Mouse (Mus musculus): ENCODE results near the gene Cox10.
A peak's percentile ranks its signal among the peaks of the same experiment; 100 is the strongest.
"Not testable (repeated sequence)": the region's sequence is repeated elsewhere in the genome, so short reads cannot be mapped to it uniquely, and the experiment has no call there.

The Cox10 gene

DNA sequence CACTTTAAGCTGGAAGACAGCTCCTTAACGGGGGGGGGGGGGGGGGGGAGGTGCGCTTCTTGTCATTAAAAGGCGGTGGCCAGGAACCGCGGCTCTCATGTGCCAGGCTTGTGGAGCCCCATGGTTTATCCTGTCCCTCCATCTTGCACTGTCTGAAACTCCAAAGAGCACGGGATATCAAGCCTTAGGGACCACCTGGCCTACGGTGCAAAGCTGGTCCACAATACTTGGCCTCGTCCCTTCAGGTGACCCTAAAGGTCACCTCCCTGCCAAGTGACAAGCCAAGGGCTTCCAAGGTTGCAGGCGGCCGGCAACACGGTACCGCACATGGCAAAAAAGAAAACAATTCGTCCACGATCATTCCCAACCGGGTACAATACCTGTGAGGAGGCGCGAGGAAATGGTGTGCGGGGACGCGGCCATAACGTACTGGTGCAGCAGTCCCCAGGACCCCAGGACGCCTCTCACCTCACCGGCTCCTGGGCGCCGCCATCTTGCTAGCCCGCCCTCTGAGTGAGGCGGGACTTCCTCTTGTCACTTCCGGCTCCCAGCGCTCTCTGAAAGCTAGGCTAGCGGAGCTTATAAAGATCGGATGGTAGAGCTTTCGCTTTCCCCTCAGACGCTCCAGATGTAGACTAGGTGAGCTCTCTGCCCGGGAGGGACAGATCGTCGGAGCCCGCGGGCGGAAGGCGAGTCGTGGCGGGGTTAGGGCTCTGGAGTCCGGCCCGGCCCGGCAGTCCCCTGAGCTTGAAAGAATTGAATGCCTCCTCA, at the start of gene Cox10:
TSS of gene Cox10 (minus strand) at position 513 of the 771 bp plus-strand sequence.
- DNase-seq (ENCODE audit: low read depth, low spot score), result peak; percentile 77

DNA sequence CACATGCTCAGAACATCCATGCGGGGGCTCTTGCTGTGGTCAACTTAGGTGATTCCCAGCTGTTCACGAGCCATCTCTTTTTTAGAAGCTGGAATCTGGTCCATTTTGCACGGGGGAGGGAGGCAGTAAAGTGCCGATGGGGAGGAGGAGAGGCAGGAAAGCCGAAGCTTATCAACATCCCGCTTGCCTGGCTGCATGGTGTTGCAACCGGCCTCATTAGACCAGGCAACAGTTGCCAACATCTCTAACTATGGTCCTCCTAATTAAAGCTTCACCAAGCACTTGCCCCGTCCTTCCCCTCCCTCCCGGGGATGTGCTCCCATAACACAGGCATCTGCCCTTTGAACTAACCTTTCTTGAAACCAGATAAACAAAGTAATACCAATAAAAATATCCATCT, 48.7 kb upstream of the Cox10 start:
- DNase-seq (ENCODE audit: low read depth, low spot score), result no peak

DNA sequence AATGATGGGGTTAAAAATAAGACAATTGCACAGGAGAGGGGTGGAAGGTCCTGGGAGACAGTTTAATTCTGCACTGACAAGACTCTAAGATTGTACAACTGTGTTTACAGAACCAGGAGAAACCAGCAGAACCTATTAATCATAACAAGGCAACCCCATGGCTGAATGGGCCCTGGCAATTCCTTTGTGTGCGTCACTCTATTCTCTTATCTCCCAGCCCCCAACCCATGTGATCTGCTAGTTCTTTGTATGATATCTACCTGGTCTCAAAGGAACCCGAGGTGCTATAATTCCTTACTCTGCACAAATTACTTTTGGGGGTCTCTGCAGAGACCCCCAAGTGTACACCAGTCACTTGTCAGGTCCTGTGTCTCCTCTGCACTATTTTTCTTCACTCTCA, 46.2 kb upstream of the Cox10 start:
- no peak for DNase-seq (ENCODE audit: low read depth, low spot score)

DNA sequence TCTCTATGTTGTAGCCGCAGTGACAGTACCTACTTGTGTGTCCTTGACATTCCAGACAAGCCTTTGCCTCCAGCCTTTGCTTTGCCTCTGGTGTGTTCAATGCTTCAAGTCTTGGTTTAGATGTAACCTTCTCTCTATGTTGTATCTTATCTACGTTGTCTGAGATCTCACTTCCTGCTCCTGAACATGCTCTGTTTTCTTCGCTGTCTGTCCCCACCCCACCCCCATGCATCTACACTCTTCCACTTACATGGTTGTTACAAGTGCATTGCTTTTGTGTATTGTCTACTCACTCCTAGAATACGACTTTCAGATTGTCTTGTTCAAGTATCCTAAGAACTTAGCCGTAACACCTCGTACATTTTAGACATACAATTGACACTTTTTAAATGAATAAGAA, 43.9 kb upstream of the Cox10 start:
- not testable (repeated sequence) for DNase-seq (ENCODE audit: low read depth, low spot score)

DNA sequence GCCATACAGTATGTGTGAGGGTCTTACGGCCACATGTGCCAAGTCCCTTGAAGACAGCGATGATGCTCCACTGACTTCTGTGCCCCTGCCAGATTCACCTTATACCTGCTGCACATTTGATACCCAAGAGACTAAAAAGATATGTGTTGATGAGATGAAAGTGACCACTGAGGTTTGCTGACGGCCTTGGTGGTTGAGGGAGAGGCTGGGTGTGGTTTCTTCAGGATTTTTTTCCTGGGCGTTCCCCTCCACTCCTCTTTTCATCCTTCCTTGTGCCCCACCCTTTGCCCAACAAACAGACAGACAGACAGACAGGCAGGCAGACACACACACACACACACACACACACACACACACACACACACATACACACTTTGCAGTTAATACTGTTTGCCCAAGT, 37.4 kb upstream of the Cox10 start:
- DNase-seq (ENCODE audit: low read depth, low spot score), result no peak

DNA sequence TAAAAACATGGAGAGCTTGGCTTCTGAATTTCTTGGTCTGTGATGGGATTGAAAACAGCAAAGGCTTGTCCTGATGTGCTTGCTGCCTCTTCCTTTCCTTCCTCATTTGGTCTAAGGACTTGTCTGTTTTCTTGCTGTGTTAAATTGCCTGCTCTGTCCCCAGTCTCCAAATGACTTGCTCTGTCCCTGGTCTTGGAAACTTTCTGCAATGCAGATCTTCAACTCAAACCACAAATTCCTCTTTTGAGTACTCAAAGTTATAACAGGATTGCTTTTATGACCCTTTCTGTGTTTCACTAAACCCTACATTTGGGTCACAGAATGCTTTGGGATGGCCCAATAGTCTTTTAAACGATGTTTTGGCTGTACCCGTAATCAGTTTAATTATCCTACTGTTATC, 36.6 kb upstream of the Cox10 start:
- DNase-seq (ENCODE audit: low read depth, low spot score), result no peak

DNA sequence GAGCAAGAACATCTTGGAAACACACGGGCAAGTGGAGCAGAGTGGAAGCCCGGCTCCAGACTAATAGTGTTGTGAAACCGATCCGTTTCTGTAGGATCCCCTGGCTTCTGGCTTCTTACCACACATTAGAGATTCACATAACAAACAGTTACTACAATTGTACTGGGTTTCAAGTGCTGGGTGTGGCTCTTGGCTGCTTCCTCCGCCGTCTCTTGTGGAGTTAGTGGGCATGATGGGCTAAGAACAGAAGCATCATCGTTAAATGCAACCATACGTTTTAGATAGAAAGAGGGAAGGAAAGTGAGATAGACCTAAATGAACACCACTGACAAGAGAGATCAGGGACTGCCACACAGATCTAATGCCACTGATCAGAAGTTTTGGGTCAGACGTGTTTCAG, 35.8 kb upstream of the Cox10 start:
- DNase-seq (ENCODE audit: low read depth, low spot score), result no peak

DNA sequence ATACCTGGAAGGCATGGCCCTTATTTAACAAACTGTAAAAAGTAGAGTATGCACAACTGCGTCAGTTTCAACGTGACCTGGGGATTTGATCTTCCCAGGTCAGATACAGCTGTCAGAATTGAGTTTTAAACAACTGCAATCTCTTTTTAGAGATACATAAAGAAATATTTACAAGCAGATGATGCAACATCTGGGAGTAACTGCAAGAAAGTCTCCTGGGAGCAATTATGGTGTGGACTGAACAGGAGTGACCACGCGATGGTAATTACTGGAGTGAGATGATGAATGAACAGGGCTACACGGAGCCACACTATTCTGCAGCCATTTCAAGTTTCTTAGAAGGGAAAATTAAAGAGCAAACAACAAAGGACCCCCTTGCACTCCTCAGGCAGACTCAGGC, 20.8 kb upstream of the Cox10 start:
- DNase-seq (ENCODE audit: low read depth, low spot score), result no peak

DNA sequence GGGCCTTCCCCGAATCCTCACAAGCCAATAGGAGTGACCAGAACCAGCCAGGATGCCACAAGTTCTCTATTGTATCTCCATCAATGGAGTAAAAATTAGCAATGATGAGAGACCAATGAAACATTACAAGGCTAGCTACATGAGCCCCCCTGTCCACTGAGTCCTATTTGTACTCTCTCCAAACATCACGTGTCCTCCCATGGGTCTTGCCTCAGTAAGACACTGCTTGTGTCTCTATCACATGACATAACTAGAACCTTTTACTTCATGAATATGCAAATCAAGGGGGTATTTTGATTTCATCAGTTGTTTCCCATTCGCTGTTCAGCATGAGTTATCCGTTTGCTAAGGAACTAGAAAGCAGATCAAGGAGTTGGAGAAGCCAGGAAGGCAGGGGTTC, 13.8 kb upstream of the Cox10 start:
- no peak for DNase-seq (ENCODE audit: low read depth, low spot score)

DNA sequence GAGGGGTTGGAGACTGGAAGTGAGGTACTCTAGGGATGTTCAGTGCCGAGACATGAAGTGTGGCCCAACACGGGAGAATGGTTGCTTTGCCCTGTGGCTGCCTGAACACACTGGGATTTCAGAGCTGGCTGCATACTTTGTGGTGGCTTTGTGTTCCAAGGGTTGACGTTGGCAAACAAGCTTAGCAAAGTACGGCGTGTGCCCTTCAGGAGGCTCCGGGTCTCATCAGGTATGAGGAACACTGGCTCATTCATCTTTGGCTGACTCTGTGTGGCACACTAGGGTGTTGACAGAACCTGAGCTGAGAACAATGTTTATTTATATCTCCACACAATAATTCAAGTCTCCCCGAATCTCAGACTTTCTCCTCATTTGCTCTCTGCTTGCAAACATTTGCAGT, 11.9 kb upstream of the Cox10 start:
- no peak for DNase-seq (ENCODE audit: low read depth, low spot score)

DNA sequence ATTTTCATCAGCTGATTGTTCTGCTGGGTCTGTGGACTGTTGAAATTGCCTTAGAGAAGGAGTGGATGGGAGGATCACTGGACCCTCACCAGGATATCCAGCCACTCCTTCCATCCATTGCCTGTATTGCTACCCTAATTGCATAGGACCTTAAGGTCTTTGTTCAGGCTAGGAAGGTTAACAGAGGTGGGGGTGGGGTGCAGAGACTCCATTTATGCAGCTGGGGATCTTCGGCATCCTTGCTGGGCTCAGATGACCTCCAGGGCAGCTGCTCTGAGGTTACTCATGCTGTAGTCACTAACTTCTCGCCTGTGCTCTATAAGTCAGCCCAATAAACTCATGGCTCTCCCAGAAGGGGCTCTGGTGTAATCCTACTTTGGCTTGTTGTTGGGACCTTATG, 10.4 kb upstream of the Cox10 start:
- DNase-seq (ENCODE audit: low read depth, low spot score), result no peak

DNA sequence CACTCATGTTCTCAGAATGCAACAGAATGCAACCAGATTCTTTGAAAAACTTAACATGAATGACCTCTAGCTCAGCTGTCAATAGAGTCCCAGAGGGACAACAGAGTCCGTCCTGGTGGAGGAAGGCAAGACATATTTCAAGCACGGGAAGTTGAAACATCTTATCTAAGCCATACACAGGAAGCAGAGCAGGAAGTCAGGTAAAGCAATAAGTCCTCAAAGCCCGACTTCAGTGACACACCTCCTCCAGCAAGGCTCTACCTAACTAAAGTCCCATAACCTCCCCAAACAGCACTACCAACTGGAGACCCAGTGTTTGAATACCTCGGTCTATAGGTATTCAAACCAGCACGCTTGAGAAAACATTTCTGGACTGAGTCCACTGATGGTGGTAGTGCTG, 6.6 kb upstream of the Cox10 start:
- no peak for DNase-seq (ENCODE audit: low read depth, low spot score)

DNA sequence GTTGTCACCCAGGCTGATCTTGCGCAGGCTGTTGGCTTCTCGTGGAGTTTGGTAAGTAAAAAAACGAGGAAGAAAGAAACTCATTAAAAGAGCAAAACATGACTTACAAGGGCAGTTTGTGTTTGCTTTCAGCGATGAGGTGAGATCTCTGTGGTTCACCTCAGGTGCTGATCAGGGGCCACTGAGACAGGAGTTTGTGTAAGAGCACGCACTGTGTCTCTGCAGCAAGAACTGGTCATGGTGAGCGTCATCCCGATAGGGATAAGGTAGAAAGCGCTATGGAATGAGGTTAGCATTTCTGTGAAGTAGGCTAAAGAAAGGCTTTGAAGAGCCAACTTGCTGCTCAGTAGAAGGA, 436 bp upstream of the Cox10 start:
- DNase-seq (ENCODE audit: low read depth, low spot score), result no peak

DNA sequence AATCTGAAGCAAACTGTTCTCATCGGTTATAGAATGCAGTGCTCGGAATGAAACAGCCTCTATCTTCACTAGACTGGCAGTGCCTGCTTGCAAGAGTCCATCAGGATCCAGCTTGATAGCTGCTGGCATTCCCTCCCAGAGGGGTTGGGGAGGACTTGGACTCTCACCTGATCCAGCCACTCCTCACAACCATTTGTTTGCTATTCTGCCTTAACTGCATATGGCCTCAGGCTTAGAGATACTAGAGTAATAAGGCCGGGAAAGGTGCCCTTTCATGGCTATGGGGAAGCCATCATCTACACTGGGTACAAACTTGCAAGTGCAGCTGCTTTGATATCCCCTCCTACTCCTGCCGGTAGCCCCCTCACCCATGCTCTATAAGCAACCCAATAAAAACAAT, 3.1 kb downstream of the Cox10 start:
- DNase-seq (ENCODE audit: low read depth, low spot score), result no peak

DNA sequence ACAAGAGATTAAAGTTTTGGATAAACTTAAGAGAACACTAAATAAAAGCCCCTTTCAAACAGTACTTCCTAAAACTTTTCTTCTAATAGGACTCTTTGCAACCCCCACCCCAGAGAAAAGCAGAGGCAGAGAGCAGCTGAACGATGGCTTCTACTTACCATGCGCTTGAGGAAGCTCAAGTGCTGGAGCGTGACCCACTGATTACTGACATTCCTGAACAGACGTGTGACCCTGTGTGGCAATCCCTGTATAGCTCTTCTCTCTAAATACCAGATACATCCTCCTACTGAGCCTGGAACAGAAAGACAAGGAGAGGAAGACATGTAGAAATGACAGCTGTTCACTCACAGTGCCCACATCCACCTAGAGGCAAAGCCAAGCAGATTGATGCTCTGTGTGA, 5.9 kb downstream of the Cox10 start:
- no peak for DNase-seq (ENCODE audit: low read depth, low spot score)

DNA sequence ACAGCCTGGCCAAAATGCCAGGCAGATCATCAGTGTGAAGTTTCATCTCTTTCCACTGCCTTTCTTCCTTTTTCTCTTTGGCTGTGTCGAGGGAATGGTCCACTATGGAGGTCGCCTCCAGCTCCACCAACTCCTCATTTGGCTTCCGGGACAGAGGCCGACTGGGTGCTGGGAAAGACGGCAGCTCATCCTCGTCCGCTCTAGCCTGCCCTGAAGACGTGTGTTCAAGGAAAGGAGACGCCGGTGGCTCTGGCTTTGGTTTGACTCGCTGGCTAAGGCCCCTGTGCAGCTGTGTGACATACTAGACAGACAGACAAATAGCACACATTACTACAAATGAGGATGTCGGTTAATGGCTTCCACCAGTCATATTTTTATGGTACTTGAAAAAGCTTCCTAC, 7.7 kb downstream of the Cox10 start:
- DNase-seq (ENCODE audit: low read depth, low spot score), result no peak

DNA sequence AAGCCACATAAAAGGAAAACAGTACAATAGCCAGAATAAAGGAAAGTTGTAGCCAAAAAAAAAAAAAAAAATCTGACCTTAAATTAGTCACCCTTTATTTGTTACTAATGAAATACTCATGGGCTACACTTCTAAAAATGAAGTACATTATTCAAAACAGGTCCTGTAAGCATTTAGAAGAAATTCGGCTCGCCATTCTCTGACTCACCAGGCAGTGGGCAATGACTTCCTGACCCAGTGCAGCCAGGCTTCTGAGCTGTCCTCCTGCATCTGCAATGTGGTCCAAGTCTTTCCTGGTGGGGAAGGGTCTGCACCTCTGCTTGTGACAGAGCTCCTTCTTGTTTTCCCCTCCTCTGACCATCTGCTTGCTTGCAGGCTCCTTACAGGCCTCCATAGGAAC, 13.3 kb downstream of the Cox10 start:
- no peak for DNase-seq (ENCODE audit: low read depth, low spot score)

DNA sequence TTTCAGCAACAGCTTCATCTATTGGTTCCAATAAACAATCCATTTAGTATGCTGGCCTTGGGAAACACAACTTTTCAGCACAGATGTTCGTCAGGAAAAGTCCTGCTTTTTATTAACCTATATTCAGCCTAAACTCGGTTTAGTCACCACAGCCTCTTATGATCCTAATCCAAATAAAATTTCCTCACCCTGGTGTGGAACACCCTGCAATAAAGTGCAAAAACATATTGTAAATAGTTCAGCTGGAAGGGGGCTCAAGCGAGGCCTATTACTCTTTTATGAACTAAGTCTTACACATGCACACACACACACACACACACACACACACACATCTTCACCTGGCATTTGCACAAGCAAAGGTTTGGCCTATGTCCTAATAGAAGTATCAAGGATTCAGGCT, 16.1 kb downstream of the Cox10 start:
- no peak for DNase-seq (ENCODE audit: low read depth, low spot score)

DNA sequence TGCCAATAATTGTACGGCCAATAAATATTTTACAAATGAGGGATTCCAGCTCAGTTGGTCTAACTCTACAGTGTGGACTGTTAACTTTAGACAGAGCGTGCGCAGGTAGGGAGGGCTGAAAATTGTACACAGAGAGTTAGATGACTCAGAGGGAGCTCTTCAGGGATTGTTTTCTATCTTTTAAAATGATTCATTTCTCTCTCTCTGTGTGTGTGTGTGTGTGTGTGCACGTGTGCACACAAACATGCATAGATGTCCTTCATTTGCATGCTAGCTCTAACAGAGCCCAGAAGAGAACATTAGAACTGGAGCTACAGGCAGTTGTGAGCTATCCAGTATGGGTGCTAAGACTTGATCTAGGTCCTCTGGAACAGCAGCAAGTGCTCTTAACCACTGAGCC, 17.0 kb downstream of the Cox10 start:
- no peak for DNase-seq (ENCODE audit: low read depth, low spot score)

DNA sequence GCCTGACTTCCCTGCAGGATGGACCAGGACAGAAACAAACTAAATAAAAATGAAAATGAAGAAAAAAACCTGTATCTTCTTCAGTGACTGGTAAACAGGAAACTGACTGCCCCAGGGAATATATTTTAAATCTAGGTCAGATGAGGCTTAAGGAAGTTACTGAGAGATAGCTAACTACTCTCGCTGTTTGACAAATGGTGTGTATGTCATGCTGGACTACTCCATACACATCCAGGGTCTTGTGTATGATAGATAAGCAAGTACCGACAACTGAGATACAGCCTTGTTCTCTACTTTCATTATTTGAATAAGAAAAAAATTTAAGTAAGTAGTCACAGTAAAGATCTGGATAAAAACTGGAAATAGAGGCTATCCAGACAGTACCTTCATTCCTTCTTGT, 20.0 kb downstream of the Cox10 start:
- no peak for DNase-seq (ENCODE audit: low read depth, low spot score)

DNA sequence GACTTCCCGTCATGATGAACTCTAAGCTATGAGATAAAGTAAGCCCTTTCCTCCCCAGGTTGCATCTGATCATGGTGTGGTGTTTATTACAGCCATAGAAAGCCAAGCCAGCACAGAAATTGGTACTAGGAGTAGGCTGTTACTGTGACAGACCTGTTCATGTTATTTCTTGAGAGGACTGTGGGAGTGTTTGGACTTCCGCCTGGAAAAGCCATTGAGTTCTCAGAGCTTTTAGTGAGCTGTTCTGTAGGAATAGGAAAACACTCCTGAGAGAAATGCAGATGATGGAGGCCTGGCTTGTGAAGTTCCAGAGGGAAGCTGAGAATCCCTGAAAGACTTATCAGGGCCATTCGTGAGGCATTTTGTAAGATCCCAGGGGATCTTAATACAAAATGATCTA, 20.8 kb downstream of the Cox10 start:
- no peak for DNase-seq (ENCODE audit: low read depth, low spot score)

DNA sequence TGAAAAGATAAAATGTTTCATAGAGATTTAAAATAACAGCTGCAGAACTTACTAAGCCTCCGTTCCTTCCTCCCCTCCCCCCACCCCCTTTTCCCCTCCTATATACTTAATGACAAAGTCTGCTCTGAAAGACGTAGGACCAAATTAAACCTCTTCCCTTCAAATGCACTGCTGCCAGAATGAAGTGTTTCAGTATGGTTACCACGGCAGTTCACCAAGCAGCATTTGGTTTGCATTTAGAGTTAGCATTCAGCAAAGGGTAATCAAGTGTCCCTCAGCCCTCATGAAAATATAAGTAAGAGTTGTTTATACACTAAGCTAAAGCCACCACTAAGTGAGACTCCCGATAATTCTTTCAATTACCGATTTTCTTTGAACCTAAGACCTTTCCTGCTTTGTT, 25.9 kb downstream of the Cox10 start:
- DNase-seq (ENCODE audit: low read depth, low spot score), result no peak

DNA sequence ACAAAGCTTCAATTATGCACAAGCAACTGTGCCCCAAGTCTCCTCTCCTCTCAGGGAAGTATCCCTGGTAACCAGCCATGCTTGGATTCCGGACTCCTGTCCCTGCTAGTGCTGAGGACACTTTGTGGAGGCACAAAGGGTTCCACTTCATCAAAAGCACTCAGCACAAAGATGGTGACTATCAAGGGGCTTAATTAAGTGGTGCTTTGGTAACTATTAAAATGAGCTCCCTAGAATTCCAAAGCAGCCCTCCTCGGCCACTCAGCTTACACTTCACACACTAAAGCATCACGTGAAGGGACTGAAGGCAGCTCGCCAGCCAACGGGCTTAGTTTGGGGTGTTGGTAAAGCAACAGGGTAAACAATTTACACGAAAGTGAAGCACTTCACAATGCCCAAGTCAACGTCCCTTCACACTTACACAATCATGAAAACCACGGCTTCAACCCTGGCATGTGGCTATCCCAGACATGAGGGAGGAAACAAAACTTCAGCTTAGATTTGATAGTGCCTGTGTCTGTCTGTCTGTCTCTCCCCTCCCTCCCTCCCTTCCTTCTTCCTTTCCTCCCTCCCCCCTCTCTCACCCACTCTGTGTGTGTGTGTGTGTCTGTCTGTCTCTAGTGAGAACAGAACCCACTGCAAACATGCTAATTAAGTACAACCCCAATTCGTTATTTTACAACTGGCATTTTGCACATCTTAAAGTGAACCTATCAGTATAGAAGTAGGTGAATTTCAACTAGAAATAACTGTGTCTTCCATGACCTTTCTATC, 27.9 kb downstream of the Cox10 start:
- no peak for DNase-seq (ENCODE audit: low read depth, low spot score)

DNA sequence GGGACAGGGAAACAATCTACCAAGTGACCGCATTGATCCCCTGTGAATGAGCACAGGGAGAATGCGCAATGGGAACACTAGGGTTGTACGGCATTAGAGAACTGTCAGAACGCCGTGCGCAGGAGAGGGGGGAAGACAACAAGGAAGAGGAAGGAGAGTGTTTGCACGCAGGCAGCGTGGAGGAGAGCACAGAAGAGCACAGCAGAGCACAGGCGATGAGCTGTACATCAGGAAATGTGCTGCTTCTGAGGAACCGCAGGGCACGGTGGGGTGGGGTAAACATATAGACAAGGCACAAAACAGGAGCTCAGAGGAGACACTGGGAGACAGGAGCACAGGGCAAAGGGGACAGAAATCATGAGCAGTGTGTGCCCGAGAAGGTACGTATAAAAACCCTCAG, 31.8 kb downstream of the Cox10 start:
- no peak for DNase-seq (ENCODE audit: low read depth, low spot score)
